Mouse (Mus musculus) gastrocnemius, postnatal 14 days (tissue): ENCODE data around the gene Flt1. TPM values are rescaled to one million over a fixed set of nuclear protein-coding genes. Genes with fewer than 3 reads are reported as not detected.

ENCODE experiments used
- DNase-seq: peaks from one replicate; pipeline ENCODE4 v3.0.0; 2021; ENCODE audit warnings: mixed read lengths
- intact Hi-C: fragments of 180-260 bp; cut with DNase I; formaldehyde crosslinking; loops from one replicate; pipeline ENCODE4 v1.15.1; 2025; ENCODE audit warnings: low total_unique reads
- long read RNA-seq, 2 experiments: library from polyadenylated mRNA; stranded (forward); transcript quantifications; one replicate each; pipeline ENCODE4 v2.0.0; 2021
- total RNA-seq, 2 experiments: library from RNA; stranded (reverse); gene quantifications; 2 replicates each; pipeline ENCODE4 v1.2.3; 2021

The Flt1 gene
- total RNA-seq: 10 to 100 TPM; 14.9 to 21.6 TPM
- long read RNA-seq, experiment 1, full-length matches to known transcripts: 9 of 13 reads
- long read RNA-seq, experiment 1, partial matches to known transcripts: 0 of 13 reads
- long read RNA-seq, experiment 1, other reads (novel, unspliced or antisense): 4 of 13 reads
- long read RNA-seq, experiment 2, full-length matches to known transcripts: 3 of 5 reads
- long read RNA-seq, experiment 2, partial matches to known transcripts: 0 of 5 reads
- long read RNA-seq, experiment 2, other reads (novel, unspliced or antisense): 2 of 5 reads

GRCm38 (mm10) chr5:147725831-147726700 is at the start of gene Flt1:
Gene Flt1, minus strand, starts transcription at chr5:147726011.
- peak; percentile 43 for DNase-seq
- intact Hi-C loops: no loop called here

DNA sequence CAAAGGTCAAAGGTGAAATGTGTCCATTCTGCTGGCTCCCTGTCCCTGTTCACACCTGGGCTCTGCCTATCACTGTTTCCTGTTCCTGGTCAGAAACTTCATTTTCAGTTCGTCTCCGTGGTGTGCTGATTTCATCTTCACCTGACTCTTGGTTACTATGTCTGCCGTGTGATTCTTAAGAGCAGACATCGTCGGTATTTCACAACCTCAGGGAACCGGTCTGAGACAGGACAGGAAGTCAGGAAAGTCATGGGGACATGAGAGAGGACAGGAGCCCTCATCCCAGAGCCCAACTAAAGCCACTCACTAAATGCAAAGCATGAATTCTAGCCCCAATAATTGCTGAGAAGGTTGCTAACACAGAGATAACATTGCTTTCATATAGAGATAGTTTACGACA is 49.4 kb upstream of the Flt1 start:
- no peak for DNase-seq
- intact Hi-C loops: no loop called here

DNA sequence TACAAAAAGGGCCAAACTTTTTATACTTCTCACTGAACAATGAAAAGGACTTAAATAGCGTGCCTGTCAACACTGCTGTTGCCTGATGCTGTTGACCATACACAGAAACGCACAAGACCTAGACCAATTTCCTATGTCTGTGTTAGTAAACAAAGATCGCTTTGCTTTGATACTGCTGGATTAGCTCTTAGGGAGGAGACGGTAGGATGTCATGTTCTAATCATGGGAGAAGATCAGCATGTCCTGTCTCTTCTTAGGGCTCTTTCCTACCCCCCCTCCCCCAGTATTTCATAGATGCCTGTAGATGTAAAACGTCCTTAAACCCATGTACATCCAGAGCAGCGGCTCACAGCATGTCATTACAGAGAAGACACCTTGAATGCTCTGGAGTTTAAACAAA is 44.1 kb upstream of the Flt1 start:
- no peak for DNase-seq
- intact Hi-C loops: no loop called here

DNA sequence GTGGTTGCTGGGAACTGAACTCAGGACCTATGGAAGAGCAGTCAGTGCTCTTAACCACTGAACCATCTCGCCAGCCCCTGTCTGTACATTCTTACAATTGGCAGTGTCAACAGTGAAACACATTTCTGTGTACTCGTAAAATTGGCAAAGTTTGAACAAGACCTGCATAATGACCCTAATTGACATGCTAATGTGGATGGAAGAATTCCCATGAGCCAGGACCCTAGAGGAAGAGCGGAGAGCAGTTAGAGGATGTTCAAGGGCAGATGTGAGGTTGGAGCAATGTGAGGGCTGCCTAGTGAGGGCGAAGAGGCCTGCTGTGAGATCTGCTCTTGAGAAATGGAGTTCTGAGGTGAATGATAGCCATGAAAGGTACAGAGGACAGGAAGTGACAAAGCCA is 38.2 kb upstream of the Flt1 start:
- DNase-seq: no peak
- intact Hi-C loops: no loop called here

GRCm38 (mm10) chr5:147761984-147762383 is 36.2 kb upstream of the Flt1 start:
- no peak for DNase-seq
- intact Hi-C loops: no loop called here

- intact Hi-C loops: no loop called here
- DNase-seq: no peak
Observed at GRCm38 (mm10) chr5:147761275-147761674, 35.5 kb upstream of the Flt1 start.

- intact Hi-C loops: no loop called here
- DNase-seq: no peak
Observed at GRCm38 (mm10) chr5:147758640-147759319, 33.0 kb upstream of the Flt1 start.

DNA sequence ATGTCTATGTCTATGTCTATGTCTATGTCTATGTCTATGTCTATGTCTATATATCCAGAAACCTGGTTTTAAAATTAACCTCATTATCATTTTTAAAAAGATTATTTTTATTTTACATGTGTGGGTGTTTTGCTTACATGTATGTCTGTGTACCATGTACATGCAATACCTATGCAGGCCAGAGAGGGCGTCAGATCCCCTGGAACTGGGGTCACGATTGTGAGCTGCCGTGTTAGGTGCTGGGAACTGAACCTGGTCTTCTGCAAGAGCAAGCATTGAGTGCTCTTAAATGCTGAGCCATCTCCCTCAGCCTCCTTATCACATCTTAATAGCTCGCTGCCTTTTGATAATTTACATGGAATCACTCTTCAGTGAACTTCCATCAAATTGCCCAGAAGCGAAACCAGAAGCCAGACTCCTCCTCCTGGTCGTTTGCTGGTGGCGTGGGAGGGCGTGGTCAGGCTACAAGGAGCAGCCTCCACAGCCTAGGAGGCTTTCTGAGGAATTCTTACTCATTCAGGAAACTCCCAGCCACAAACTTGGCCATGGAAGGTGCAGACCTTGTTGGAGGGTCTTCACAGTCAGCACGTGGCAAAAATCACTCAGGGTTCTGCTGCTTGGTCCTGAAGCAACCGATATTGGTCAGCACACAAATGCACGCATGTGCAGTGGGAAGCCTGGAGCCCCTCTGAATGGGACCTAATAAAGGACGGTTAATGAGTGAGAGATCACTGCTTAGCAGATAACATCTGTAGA is 32.2 kb upstream of the Flt1 start:
- peak; percentile 25 for DNase-seq
- intact Hi-C loops: no loop called here

DNA sequence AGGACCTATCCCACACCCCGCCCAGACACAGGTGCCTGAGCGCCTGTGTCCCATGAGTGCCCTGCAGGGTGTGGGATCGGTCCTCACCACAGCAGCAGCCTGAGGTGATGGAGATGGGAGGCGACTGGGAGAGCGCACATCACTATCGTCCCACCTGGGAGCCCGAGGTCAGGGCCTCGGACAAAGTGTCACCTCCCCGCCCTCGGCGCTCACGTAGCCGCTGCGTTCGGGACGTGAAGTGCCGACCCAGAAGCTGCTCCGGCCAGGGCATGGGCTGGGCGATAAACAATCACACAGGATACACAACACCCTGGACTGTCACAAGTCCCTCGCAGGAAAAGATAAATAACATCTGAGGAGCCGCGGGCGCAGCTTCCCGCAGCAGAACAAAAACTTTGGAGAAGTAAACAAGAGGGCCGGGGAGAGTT is 27.1 kb upstream of the Flt1 start:
- intact Hi-C loops: no loop called here
- DNase-seq: no peak

GRCm38 (mm10) chr5:147751673-147752130 is 25.9 kb upstream of the Flt1 start:
- intact Hi-C loops: no loop called here
- DNase-seq: peak; percentile 61

- DNase-seq: no peak
- intact Hi-C loops: loop anchor here (10.0 kb wide), 1 partner anchor 115 kb away; no protein-coding TSS in a partner anchor
Observed at GRCm38 (mm10) chr5:147749972-147750371, 24.2 kb upstream of the Flt1 start.

- intact Hi-C loops: loop anchor here (10.0 kb wide), 1 partner anchor 113 kb away; no protein-coding TSS in a partner anchor
- peak; percentile 50 for DNase-seq
Observed at GRCm38 (mm10) chr5:147748081-147748581, 22.3 kb upstream of the Flt1 start.

GRCm38 (mm10) chr5:147744900-147745653 is 19.3 kb upstream of the Flt1 start:
- intact Hi-C loops: loop anchor here (10.0 kb wide), 1 partner anchor 110 kb away; no protein-coding TSS in a partner anchor
- no peak for DNase-seq

DNA sequence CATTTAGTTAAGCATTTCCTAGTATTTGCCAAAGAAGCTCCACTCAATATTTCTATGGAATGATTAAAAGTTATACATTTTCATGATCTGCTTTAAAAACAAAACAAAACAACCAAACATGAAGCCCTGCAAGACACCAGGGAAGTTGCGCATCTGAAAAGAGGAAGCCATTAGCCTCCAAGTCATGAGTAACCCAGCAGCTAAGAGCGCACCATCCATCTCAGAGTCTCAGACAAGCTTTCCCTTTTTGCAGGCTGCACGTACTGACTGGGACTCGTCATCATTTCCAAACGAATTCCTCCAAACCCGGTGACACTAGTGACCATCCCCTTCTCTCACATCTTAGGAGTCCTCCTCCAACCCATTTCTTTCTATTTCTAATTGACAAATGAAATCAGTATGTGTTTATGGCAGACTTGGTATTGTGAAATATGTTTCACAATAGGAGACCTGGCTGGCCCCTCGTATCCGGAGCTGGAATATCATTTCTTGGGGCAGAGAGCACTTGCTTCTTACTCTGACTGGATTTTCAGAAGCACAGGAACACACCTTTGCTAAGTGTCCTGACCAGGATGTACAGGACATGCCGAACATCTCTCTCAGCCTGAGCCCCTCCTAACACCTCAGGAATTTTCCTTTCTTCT is 16.8 kb upstream of the Flt1 start:
- DNase-seq: no peak
- intact Hi-C loops: loop anchor here (10.0 kb wide), 1 partner anchor 108 kb away; no protein-coding TSS in a partner anchor

DNA sequence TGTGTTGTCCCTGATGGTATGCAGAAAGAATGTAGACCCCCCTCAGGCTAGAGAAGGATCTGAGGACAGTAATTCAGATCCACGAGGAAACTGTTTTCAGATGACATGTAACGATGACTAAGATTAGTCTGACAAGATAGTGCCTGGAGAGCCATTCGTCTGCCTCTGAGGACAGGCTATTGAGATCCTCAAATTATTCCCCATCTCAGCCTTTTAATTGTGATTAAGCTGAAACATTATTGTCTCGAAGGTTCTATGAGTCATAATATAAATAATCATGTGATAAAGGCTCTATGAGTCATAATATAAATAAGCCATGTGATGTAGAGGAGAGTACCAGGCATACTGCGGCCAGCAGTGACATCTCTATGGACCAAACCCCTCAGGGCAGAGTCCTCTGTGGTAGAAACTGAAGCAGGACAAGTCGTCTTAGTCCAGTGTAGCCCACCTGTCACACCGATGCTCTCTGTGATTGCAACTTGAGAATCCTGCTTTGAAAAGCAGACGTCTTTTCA is 11.0 kb upstream of the Flt1 start:
- DNase-seq: no peak
- intact Hi-C loops: no loop called here

- DNase-seq: no peak
- intact Hi-C loops: no loop called here
Observed at GRCm38 (mm10) chr5:147733682-147734081, 7.9 kb upstream of the Flt1 start.

DNA sequence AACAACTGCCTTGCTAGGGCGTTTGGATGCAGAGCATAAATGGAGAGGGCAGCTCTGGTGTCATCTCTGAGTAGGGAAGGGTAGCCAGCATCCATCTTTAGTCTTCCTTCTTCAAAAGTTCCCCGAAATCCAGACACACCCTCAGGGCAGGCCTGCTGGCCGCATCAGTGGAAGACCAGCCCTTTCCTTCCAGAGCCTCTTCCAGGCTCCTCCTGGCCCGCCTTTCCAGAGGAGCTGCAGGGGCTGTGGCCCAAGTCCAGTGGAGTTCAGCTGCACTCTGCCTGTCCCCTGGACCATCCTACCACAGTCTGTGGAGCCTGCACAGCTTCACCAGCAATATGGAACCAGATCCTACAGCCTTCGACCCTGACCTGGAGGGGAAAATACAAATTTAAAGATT is 7.1 kb upstream of the Flt1 start:
- DNase-seq: no peak
- intact Hi-C loops: no loop called here

DNA sequence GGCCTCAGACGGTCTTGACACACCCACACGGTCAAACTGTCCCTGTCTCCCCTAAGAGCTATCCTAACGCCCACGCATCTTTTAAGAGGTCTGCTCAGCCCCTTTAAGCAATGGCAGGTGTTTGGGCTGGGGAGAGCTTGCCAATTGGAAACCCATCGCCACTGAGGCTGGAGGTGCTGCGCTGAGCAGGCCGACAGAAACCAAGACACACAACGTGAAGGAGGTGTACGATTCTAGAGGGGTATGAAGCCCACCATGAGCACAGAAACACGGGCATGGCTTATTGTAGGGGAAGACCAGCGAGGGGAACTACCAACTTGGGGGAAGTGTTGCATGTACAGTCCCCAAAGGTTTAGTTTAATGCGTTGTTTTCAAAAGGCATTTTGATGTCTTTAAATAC is 1.7 kb upstream of the Flt1 start:
- DNase-seq: no peak
- intact Hi-C loops: no loop called here
